Mouse (Mus musculus): ENCODE data around the gene Zfp53. TPM values are rescaled to one million over a fixed set of nuclear protein-coding genes. Genes with fewer than 3 reads are reported as not detected.

Zfp53 gene
- total RNA-seq, 2 experiments from 2014 or later = 3.6 to 4.5 TPM

- intact Hi-C loops (cut with DNase I) = loop anchor here (5.0 kb wide), 1 partner anchor 244 kb away; no protein-coding TSS in a partner anchor
- peak; percentile 67 to 74 for DNase-seq (ENCODE audit: low spot score in 2 of 2)
These were observed 27.7 kb downstream of the Zfp53 start for GRCm38 (mm10) chr17:21516201-21517129.

GRCm38 (mm10) chr17:21517130-21517671, 28.4 kb downstream of the Zfp53 start:
- DNase-seq (ENCODE audit: low spot score in 2 of 2) = no peak
- intact Hi-C loops (cut with DNase I) = loop anchor here (5.0 kb wide), 1 partner anchor 245 kb away; no protein-coding TSS in a partner anchor

- intact Hi-C loops (cut with DNase I) = no loop called here
- DNase-seq (ENCODE audit: low spot score in 2 of 2) = no peak
These were observed 37.5 kb downstream of the Zfp53 start for GRCm38 (mm10) chr17:21526270-21526669.

- no peak for DNase-seq (ENCODE audit: low spot score in 2 of 2)
- intact Hi-C loops (cut with DNase I) = loop anchor here (10.0 kb wide), 2 partner anchors 296 to 586 kb away; partner anchors contain the start of gene Ppp2r1a
These were observed 42.0 kb downstream of the Zfp53 start for GRCm38 (mm10) chr17:21530645-21531330.

- intact Hi-C loops (cut with DNase I) = loop anchor here (2.0 to 10.0 kb wide), 3 partner anchors 35 to 587 kb away; partner anchors contain the start of genes Ppp2r1a and Zfp948
- no peak for DNase-seq (ENCODE audit: low spot score in 2 of 2)
These were observed 42.8 kb downstream of the Zfp53 start for GRCm38 (mm10) chr17:21531621-21532020.

- DNase-seq (ENCODE audit: low spot score in 2 of 2) = peak; percentile 80 to 83
- intact Hi-C loops (cut with DNase I) = loop anchor here (2.0 to 10.0 kb wide), 3 partner anchors 34 to 588 kb away; partner anchors contain the start of genes Ppp2r1a and Zfp948
These were observed 43.5 kb downstream of the Zfp53 start for GRCm38 (mm10) chr17:21532101-21532951.

GRCm38 (mm10) chr17:21533961-21534360, 45.2 kb downstream of the Zfp53 start:
- DNase-seq (ENCODE audit: low spot score in 2 of 2) = no peak
- intact Hi-C loops (cut with DNase I) = loop anchor here (2.0 to 10.0 kb wide), 3 partner anchors 33 to 589 kb away; partner anchors contain the start of genes Ppp2r1a and Zfp948

GRCm38 (mm10) chr17:21534460-21535095, 45.8 kb downstream of the Zfp53 start:
- intact Hi-C loops (cut with DNase I) = loop anchor here (10.0 kb wide), 2 partner anchors 300 to 590 kb away; partner anchors contain the start of gene Ppp2r1a
- DNase-seq (ENCODE audit: low spot score in 2 of 2) = no peak

- intact Hi-C loops (cut with DNase I) = loop anchor here (10.0 kb wide), 2 partner anchors 301 to 591 kb away; partner anchors contain the start of gene Ppp2r1a
- peak; percentile 57 to 60 for DNase-seq (ENCODE audit: low spot score in 2 of 2)
These were observed 46.6 kb downstream of the Zfp53 start, which contains the start of gene Zfp52 for GRCm38 (mm10) chr17:21535096-21536001. Zfp52 (plus strand) TSS chr17:21535539.

- intact Hi-C loops (cut with DNase I) = loop anchor here (10.0 kb wide), 2 partner anchors 301 to 591 kb away; partner anchors contain the start of gene Ppp2r1a
- no peak for DNase-seq (ENCODE audit: low spot score in 2 of 2)
These were observed 47.3 kb downstream of the Zfp53 start for GRCm38 (mm10) chr17:21536096-21536495.

- intact Hi-C loops (cut with DNase I) = loop anchor here (10.0 kb wide), 2 partner anchors 302 to 592 kb away; partner anchors contain the start of gene Ppp2r1a
These were observed 47.9 kb downstream of the Zfp53 start for GRCm38 (mm10) chr17:21536676-21537075.

GRCm38 (mm10) chr17:21557831-21558230, 69.0 kb downstream of the Zfp53 start:
- intact Hi-C loops (cut with DNase I) = no loop called here
- no peak for DNase-seq (ENCODE audit: low spot score in 2 of 2)

More at GRCm38 (mm10) chr17:21536676-21537075, 47.9 kb downstream of the Zfp53 start:
- no peak for DNase-seq (ENCODE audit: low spot score in 2 of 2)

Other genes with a start within 250 kb of the Zfp53 start
- not detected for gene Vmn1r235, start 232.6 kb upstream of the Zfp53 start, total RNA-seq (2021)
- gene Vmn1r236, start 206.1 kb upstream of the Zfp53 start, total RNA-seq (2021) = not detected
- not detected for gene Vmn1r237, start 177.1 kb upstream of the Zfp53 start, total RNA-seq (2021)
- gene Zfp677, start 105.2 kb upstream of the Zfp53 start, total RNA-seq (2021) = 1 to 10 TPM in 1 of 2 experiments, under 1 TPM in 1; 0.88 to 1.4 TPM
- gene Zfp54, start 65.8 kb upstream of the Zfp53 start, total RNA-seq (2021) = under 1 TPM; 0.62 to 0.79 TPM
- gene Zfp51, start 38.6 kb upstream of the Zfp53 start, total RNA-seq (2021) = 1 to 10 TPM; 3.4 to 5.3 TPM
- gene Zfp52, start 46.5 kb downstream of the Zfp53 start, total RNA-seq (2021) = 1 to 10 TPM; 4.9 to 7.5 TPM
- gene Zfp948, start 78.0 kb downstream of the Zfp53 start, total RNA-seq (2021) = 10 to 100 TPM; 10.0 to 11.0 TPM
- 10 to 100 TPM; 10.6 to 12.1 TPM for gene Zfp983, start 161.6 kb downstream of the Zfp53 start, total RNA-seq (2021)
- 1 to 10 TPM; 6.5 to 9.0 TPM for gene Gm10226, start 202.9 kb downstream of the Zfp53 start, total RNA-seq (2021)
- gene Zfp760, start 218.7 kb downstream of the Zfp53 start, total RNA-seq (2021) = 1 to 10 TPM; 6.8 to 9.5 TPM
- gene Zfp229, start 241.8 kb downstream of the Zfp53 start, total RNA-seq (2021) = 1 to 10 TPM; 3.4 to 3.5 TPM

All from left cerebral cortex, postnatal 36 days (tissue).